Mouse (Mus musculus) heart, embryonic 15.5 days (tissue): ENCODE data around the gene Gm13285. TPM values are rescaled to one million over a fixed set of nuclear protein-coding genes. Genes with fewer than 3 reads are reported as not detected.
"Not testable (repeated sequence)": the region's sequence is repeated elsewhere in the genome, so short reads cannot be mapped to it uniquely, and the experiment has no call there.

Experiments used
- ATAC-seq: fragments of 200-750 bp; cut with Nextera tagmentation; replicated peaks from 2 replicates; pipeline ENCODE4 v1.8.0; 2017; ENCODE audit warnings: low read depth, moderate TSS enrichment; ENCODE audit not compliant: insufficient number of reproducible peaks, insufficient read depth, low FRiP score
- H3K27ac ChIP-seq: fragments of 300-500 bp; sonication (generic); 2 replicates; pipeline ENCODE4 v1.5.1; 2015; ENCODE audit warnings: mild to moderate bottlenecking, inconsistent platforms
- H3K27me3 ChIP-seq: fragments of 300-500 bp; sonication (generic); 2 replicates; pipeline ENCODE4 v1.6.1; 2015; ENCODE audit warnings: inconsistent platforms
- H3K36me3 ChIP-seq: fragments of 300-500 bp; sonication (generic); 2 replicates; pipeline ENCODE4 v1.6.1; 2015; ENCODE audit warnings: mild to moderate bottlenecking, inconsistent platforms
- H3K4me1 ChIP-seq: fragments of 300-500 bp; sonication (generic); replicated peaks from 2 replicates; pipeline ENCODE4 v1.6.1; 2015; ENCODE audit warnings: inconsistent platforms
- H3K4me2 ChIP-seq: fragments of 300-500 bp; sonication (generic); 2 replicates; pipeline ENCODE4 v1.6.1; 2015; ENCODE audit warnings: inconsistent platforms, mild to moderate bottlenecking, moderate library complexity
- H3K4me3 ChIP-seq: fragments of 300-500 bp; sonication (generic); 2 replicates; pipeline ENCODE4 v1.5.1; 2015; ENCODE audit warnings: mild to moderate bottlenecking, inconsistent platforms
- H3K9ac ChIP-seq: fragments of 300-500 bp; sonication (generic); 2 replicates; pipeline ENCODE4 v1.6.1; 2015; ENCODE audit warnings: mild to moderate bottlenecking, inconsistent platforms
- H3K9me3 ChIP-seq: fragments of 300-500 bp; sonication (generic); replicated peaks from 2 replicates; pipeline ENCODE4 v1.6.1; 2016; ENCODE audit warnings: inconsistent platforms
- WGBS: fragments of 180-500 bp; shearing (Covaris S2); methylation state at CpG from one replicate; pipeline ENCODE4 v1.1.7; 2015; ENCODE audit warnings: mixed read lengths; 5-methylcytosine and 5-hydroxymethylcytosine counted together
- polyA plus RNA-seq: library from polyadenylated mRNA; unstranded; fragments of >200 nt; fragmentation: Nextera tagmentation; extraction: Ambion mirVana; gene quantifications from 2 replicates; pipeline ENCODE4 v1.2.1, GENCODE M21; 2015

Gm13285 gene
- polyA plus RNA-seq, 1 experiment from 2014 or later = 0.79 TPM

GRCm38 (mm10) chr4:88773534-88773933, 25.9 kb upstream of the Gm13285 start, which contains the start of gene Gm13290:
TSS of gene Gm13290 (plus strand) at chr4:88773834.
- not testable (repeated sequence) for H3K27ac ChIP-seq, H3K9me3 ChIP-seq, H3K9ac ChIP-seq, H3K4me1 ChIP-seq, H3K4me3 ChIP-seq, H3K36me3 ChIP-seq, ATAC-seq, H3K4me2 ChIP-seq, H3K27me3 ChIP-seq
- no CpG with 5 or more reads among the region's 32 CpGs for WGBS

DNA sequence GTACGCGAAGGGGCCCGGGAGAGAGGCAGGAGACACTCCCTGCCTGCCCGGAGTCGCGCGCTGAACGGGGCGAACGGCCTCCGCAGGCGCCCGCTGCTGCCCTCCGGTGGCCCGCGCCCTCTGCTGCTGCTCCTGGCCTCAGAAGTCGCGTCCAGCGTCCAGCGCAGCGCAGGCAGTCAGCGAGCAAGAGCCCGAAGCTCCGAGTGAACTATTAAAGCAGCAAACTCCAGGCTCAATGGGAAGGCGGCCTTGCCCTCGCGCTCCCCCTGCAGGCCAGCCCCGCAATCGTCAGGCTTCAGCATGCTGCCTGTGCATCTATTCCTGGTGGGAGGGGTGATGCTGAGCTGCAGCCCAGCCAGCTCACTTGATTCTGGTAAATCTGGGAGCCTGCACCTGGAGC, 22.8 kb upstream of the Gm13285 start, which contains the start of gene Gm13289:
TSS of gene Gm13289 (plus strand) at position 301 of the 400 bp plus-strand sequence.
- whole genome bisulfite sequencing = no CpG with 5 or more reads among the region's 29 CpGs
- not testable (repeated sequence) for H3K4me1 ChIP-seq, H3K36me3 ChIP-seq, H3K27me3 ChIP-seq, ATAC-seq, H3K9ac ChIP-seq, H3K9me3 ChIP-seq, H3K4me3 ChIP-seq, H3K4me2 ChIP-seq, H3K27ac ChIP-seq

GRCm38 (mm10) chr4:88779550-88779949, 19.9 kb upstream of the Gm13285 start, which contains the start of gene Gm13272:
TSS of gene Gm13272 (plus strand) at chr4:88779850.
- H3K4me1 ChIP-seq, H3K9me3 ChIP-seq, H3K36me3 ChIP-seq, H3K27me3 ChIP-seq, H3K4me3 ChIP-seq, H3K4me2 ChIP-seq, H3K27ac ChIP-seq, ATAC-seq, H3K9ac ChIP-seq: not testable (repeated sequence)
- whole genome bisulfite sequencing = no CpG with 5 or more reads among the region's 29 CpGs

- not testable (repeated sequence) for H3K4me3 ChIP-seq, H3K9me3 ChIP-seq, H3K36me3 ChIP-seq, H3K27me3 ChIP-seq, H3K27ac ChIP-seq, H3K4me1 ChIP-seq, ATAC-seq, H3K9ac ChIP-seq, H3K4me2 ChIP-seq
- 45% methylated on average over 16 of the region's 18 CpGs for WGBS
Measured at GRCm38 (mm10) chr4:88780320-88780719, 19.1 kb upstream of the Gm13285 start.

DNA sequence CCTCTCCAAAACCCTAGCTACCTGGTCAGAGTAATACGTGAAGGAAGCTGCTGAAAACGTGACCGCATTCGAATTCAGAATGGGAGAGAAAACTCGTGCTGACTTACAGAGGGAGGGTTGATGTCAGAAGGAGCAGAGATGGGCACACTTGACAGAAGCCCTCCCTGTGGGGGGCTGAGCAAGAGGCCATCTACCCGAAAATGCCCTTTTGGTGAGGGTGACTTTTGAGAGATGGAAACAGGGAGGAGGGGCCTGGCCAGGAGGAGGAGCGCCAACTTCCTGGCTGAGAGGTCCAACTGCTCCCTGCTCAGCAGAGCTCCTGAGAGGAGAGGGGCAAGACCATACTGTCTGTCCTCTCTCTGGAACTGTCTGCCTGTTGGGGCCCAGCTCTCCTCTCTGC, 17.6 kb upstream of the Gm13285 start, which contains the start of gene Ifnz:
TSS of gene Ifnz (plus strand) at position 301 of the 400 bp plus-strand sequence.
- not testable (repeated sequence) for H3K27me3 ChIP-seq, H3K9ac ChIP-seq, ATAC-seq, H3K36me3 ChIP-seq, H3K9me3 ChIP-seq, H3K4me1 ChIP-seq
- peak within 1 kb of the TSS; percentile 73 for H3K27ac ChIP-seq
- WGBS = 12% methylated on average over 5 of the region's 7 CpGs
- peak within 1 kb of the TSS; percentile 30 for H3K4me3 ChIP-seq
- H3K4me2 ChIP-seq = peak within 1 kb of the TSS; percentile 56

DNA sequence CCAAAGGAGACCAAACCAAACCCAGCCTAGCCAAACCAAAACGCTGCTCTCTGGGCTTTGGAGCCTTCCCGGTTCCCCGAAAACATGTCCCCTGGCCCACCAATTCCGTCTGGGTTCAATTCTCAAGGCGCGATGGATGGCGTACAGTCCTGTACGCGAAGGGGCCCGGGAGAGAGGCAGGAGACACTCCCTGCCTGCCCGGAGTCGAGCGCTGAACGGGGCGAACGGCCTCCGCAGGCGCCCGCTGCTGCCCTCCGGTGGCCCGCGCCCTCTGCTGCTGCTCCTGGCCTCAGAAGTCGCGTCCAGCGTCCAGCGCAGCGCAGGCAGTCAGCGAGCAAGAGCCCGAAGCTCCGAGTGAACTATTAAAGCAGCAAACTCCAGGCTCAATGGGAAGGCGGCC, 17.1 kb upstream of the Gm13285 start:
- not testable (repeated sequence) for ATAC-seq, H3K9me3 ChIP-seq, H3K4me1 ChIP-seq, H3K27me3 ChIP-seq, H3K36me3 ChIP-seq, H3K9ac ChIP-seq
- H3K4me2 ChIP-seq = peak overlapping the region; percentile 56
- peak overlapping the region; percentile 30 for H3K4me3 ChIP-seq
- WGBS = 0% methylated on average over 11 of the region's 31 CpGs
- H3K27ac ChIP-seq = peak overlapping the region; percentile 73

GRCm38 (mm10) chr4:88785409-88785808, 14.1 kb upstream of the Gm13285 start, which contains the start of gene Gm13276:
TSS of gene Gm13276 (plus strand) at chr4:88785709.
- not testable (repeated sequence) for H3K4me3 ChIP-seq, H3K9me3 ChIP-seq, H3K27ac ChIP-seq, ATAC-seq, H3K27me3 ChIP-seq, H3K36me3 ChIP-seq, H3K9ac ChIP-seq, H3K4me2 ChIP-seq, H3K4me1 ChIP-seq
- WGBS = no CpG with 5 or more reads among the region's 27 CpGs

DNA sequence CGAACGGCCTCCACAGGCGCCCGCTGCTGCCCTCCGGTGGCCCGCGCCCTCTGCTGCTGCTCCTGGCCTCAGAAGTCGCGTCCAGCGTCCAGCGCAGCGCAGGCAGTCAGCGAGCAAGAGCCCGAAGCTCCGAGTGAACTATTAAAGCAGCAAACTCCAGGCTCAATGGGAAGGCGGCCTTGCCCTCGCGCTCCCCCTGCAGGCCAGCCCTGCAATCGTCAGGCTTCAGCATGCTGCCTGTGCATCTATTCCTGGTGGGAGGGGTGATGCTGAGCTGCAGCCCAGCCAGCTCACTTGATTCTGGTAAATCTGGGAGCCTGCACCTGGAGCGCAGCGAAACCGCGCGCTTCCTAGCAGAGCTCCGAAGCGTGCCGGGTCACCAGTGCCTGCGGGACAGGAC, 11.1 kb upstream of the Gm13285 start, which contains the start of gene Gm13277:
TSS of gene Gm13277 (plus strand) at position 231 of the 400 bp plus-strand sequence.
- H3K9me3 ChIP-seq, H3K27me3 ChIP-seq, H3K36me3 ChIP-seq, H3K9ac ChIP-seq, H3K4me3 ChIP-seq, H3K4me2 ChIP-seq, ATAC-seq, H3K4me1 ChIP-seq, H3K27ac ChIP-seq: not testable (repeated sequence)
- WGBS = 0% methylated on average over 4 of the region's 28 CpGs

DNA sequence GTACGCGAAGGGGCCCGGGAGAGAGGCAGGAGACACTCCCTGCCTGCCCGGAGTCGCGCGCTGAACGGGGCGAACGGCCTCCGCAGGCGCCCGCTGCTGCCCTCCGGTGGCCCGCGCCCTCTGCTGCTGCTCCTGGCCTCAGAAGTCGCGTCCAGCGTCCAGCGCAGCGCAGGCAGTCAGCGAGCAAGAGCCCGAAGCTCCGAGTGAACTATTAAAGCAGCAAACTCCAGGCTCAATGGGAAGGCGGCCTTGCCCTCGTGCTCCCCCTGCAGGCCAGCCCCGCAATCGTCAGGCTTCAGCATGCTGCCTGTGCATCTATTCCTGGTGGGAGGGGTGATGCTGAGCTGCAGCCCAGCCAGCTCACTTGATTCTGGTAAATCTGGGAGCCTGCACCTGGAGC, 8.2 kb upstream of the Gm13285 start, which contains the start of gene Gm13278:
TSS of gene Gm13278 (plus strand) at position 301 of the 400 bp plus-strand sequence.
- not testable (repeated sequence) for ATAC-seq

DNA sequence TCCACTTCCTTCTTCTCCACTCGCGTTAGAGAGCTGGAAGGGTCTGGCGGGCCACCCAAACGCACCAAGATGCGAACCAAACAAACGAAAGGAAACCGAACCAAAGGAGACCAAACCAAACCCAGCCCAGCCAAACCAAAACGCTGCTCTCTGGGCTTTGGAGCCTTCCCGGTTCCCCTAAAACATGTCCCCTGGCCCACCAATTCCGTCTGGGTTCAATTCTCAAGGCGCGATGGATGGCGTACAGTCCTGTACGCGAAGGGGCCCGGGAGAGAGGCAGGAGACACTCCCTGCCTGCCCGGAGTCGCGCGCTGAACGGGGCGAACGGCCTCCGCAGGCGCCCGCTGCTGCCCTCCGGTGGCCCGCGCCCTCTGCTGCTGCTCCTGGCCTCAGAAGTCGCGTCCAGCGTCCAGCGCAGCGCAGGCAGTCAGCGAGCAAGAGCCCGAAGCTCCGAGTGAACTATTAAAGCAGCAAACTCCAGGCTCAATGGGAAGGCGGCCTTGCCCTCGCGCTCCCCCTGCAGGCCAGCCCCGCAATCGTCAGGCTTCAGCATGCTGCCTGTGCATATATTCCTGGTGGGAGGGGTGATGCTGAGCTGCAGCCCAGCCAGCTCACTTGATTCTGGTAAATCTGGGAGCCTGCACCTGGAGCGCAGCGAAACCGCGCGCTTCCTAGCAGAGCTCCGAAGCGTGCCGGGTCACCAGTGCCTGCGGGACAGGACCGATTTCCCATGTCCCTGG, 5.4 kb upstream of the Gm13285 start, which contains the start of gene Gm13275:
TSS of gene Gm13275 (plus strand) at position 552 of the 740 bp plus-strand sequence.
- ATAC-seq, H3K4me2 ChIP-seq, H3K36me3 ChIP-seq, H3K27me3 ChIP-seq, H3K4me3 ChIP-seq, H3K4me1 ChIP-seq, H3K9me3 ChIP-seq, H3K9ac ChIP-seq, H3K27ac ChIP-seq: not testable (repeated sequence)
- 0% methylated on average over 14 of the region's 52 CpGs for WGBS

More for the DNA sequence above, 8.2 kb upstream of the Gm13285 start, which contains the start of gene Gm13278:
- H3K4me2 ChIP-seq, H3K4me3 ChIP-seq, H3K9me3 ChIP-seq, H3K4me1 ChIP-seq, H3K36me3 ChIP-seq, H3K27me3 ChIP-seq, H3K27ac ChIP-seq, H3K9ac ChIP-seq: not testable (repeated sequence)
- no CpG with 5 or more reads among the region's 28 CpGs for WGBS

- not testable (repeated sequence) for H3K9me3 ChIP-seq, H3K27ac ChIP-seq, H3K4me3 ChIP-seq, H3K27me3 ChIP-seq, H3K4me1 ChIP-seq, H3K9ac ChIP-seq, ATAC-seq, H3K36me3 ChIP-seq, H3K4me2 ChIP-seq
- WGBS = no CpG with 5 or more reads among the region's 28 CpGs
Measured at GRCm38 (mm10) chr4:88797097-88797496, 2.4 kb upstream of the Gm13285 start, which contains the start of gene Gm13279. TSS of gene Gm13279 (plus strand) at chr4:88797397.
